Mouse (Mus musculus) right cerebral cortex, adult 18-20 months (tissue): ENCODE measurements at regions not wholly inside any gene's neighbourhood (a gene's known extent, or its start where the extent isn't known, plus 50 kb on each side); places are given as distances from the start of the nearest gene placed in this dataset.
A peak's percentile ranks its signal among the peaks of the same experiment; 100 is the strongest.

ENCODE experiments used
- DNase-seq: peaks from one replicate; pipeline ENCODE4 v3.0.0; 2022; ENCODE audit warnings: mixed read lengths

- peak; percentile 89 for DNase-seq
Measured at GRCm38 (mm10) chr1:61181099-61181821, 203.5 kb downstream of the Icos start.

DNA sequence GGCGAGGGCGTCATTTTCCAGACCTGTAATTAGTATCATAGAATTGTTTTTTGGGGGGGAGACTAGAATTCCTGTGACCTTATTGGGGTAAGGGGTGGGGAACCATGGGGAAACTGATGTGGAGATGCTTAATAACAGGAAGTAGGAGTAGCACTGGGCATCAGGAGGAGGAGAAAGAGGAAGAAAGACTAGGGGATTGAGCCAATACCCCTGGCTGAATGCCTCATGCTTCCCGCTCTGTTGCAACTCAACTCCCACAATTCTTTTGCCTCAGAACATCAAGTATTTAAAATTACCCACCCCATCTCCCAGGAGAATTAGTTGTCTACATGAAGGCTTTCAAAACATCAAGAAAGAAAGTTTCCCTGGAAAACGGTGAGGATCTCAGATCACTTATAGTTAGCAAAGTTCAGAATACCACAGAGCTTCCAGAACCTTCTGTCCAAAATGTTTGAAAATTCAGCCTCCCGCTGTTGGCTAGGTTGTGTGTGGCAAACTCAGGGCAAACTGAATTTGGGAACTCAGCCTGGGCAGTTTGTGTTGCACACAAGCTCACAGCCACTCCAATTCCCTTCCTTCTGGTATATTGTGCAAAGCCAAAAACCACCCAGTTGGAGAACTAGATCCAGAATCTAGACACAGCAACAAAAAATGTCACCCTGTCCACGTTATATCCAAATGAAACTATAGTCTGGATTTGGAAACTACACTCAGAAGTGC, 209.8 kb downstream of the Icos start:
- DNase-seq, result no peak

DNA sequence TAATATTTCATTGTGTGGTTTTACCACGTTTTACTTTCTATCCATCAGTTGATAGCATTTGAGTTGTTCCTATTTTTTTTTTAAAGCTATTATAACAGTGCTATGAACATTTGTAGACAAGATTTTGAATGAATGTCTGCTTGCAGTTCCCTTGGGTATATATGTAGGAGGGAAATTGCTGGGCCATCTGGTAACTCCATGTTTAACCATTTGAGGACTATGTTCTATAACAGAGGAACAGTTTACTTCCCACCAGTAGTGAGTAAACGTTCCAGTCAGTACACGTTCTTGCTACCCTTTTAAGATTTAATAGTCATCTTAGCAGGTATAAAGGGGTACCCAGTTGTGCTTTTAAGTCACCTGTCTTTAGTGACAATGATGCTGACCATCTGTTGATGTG, 213.2 kb downstream of the Icos start:
- DNase-seq, result no peak

- DNase-seq, result no peak
Measured at GRCm38 (mm10) chr1:61198549-61199062, 220.9 kb downstream of the Icos start.

DNA sequence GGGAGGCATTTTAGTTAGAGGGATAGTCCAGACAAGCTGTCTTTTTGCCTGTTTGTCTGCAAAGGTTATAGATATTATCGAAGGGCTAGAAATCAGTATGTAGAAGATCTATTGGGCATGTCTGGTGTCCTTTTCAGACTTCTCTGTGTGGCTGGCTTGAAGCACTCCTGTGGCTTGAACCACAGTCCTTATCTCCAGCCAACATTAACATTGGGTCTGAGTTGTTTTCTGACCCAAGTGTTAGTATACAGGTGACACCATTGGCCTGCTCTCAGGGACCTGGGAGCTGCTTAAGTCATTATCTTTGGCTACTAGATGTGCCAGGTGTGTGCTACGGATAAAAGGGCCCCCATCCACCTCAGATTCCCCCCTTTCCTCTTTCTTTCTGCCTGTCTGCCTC, 223.3 kb downstream of the Icos start:
- no peak for DNase-seq

GRCm38 (mm10) chr1:61202079-61202478, 224.4 kb downstream of the Icos start:
- no peak for DNase-seq

DNA sequence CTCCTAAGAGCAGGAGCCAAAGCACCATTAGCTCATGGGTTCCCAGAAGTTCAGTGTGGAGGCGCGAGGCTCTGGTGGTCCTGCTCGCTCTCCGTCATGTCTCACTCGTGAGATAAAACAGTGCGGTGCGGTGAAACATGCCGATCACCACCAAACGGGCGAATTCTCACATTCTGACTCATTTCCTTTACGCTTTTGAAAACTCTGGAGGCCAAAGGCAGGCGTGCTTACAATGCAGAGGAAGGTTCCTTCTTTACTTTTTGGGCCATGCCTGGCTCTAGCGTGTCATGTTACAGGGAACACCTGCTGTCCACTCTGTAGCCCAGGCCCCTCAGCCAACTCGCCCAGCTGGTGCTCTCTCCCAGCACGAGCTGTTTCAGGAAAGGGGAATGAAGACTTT, 225.4 kb downstream of the Icos start:
- no peak for DNase-seq

GRCm38 (mm10) chr1:61203612-61204011, 225.9 kb downstream of the Icos start:
- DNase-seq, result no peak

- DNase-seq, result no peak
Measured at GRCm38 (mm10) chr1:61205137-61205536, 227.4 kb downstream of the Icos start.

GRCm38 (mm10) chr1:61206861-61207380, 229.2 kb downstream of the Icos start:
- no peak for DNase-seq

DNA sequence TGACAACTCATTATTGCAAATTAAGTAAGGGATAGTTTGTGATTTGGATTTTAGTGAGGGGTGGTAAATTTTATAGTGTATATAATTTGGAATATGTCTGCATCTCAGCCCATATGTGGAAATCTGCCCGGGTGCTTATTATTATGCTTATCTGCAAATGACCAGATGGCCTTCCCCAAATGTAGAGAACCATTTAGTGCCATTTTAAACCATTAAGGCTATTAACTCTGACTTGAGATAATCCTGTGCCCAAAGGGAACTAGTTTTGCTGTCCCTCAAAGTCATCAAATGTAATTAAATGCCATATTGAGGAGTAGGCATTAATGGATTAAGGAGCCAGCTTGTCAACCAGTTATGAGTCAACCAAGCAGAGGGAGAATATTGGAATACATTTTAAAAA, 230.7 kb downstream of the Icos start:
- DNase-seq, result no peak

GRCm38 (mm10) chr1:61221131-61221530, 243.4 kb downstream of the Icos start:
- DNase-seq, result no peak

DNA sequence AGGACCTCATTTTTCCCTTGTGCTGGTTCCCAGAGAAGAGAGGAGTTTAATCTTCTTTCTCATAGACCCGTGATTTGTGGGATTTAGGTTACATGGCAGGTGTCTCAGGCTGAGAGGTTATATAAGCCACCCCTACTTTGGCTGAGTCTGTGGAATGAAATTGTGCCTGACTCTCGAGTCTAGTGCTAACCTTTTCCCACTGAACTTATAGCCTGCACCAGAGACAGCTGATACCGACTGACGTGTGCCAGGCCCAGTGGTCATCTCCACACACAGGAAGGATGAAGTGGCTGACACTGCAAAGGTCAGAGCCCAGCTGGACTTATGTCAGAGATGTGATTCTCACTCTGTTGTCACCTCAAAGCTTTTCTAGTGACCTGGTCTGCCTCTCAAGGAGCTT, 251.2 kb downstream of the Icos start:
- DNase-seq, result no peak

DNA sequence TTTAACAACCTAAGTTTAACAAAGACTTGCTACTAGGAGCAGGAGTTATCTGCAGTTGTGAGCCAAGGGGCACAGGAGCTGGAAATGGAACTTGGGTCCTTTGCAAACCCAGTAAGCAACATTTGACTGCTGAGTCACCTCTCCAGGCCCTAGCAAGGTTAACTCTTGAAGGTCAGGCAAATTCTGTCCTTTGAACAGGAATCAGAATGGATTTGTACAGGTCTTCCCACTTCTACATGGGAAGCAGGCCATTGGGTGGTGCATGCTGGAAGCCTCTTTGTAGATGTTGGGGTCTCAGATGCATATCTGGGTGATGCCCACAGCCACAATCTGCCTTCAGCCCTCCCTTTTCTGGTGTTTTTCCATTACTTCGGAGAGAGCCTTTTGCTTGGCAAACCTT, 255.3 kb downstream of the Icos start:
- no peak for DNase-seq

GRCm38 (mm10) chr1:61233476-61234297, 256.0 kb downstream of the Icos start:
- no peak for DNase-seq

DNA sequence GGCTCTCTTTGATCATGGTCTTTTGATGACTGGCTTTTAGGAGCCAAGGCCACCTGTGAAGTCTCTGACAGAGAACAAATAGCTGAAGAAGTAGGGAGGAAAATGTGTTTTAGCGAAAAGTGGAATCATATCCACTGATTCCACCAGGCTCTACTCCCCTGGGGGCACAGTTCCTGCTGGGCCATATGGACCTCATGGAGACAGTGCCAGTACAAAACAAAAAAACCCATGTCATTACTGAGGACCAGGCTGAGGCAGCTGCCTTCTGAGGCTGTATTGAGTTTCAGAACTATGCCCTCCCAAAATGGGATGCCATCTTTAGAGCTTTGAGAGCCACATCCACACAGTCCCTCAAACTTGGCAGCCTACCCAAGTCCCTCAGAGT, 256.6 kb downstream of the Icos start:
- DNase-seq, result no peak

- no peak for DNase-seq
Measured at GRCm38 (mm10) chr1:61236511-61236910, 258.8 kb downstream of the Icos start.

DNA sequence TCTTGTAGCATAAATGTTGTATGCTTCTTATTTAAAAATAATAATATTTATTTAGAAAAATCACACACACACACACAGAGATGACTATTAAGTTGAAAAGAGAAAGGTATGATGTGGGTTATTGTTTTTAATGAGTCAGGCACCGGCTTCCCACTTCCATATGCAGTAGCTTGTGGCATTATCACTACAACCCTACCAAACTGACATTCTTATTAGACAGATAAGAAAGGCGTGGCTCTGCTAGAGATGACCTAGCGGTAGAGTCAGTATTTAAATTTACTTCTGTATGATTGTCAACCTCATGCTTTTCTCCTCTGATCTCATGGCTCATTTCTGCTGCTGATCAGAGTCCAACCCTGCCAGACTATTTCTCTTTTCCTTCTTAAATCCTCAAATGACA, 260.9 kb downstream of the Icos start:
- no peak for DNase-seq

DNA sequence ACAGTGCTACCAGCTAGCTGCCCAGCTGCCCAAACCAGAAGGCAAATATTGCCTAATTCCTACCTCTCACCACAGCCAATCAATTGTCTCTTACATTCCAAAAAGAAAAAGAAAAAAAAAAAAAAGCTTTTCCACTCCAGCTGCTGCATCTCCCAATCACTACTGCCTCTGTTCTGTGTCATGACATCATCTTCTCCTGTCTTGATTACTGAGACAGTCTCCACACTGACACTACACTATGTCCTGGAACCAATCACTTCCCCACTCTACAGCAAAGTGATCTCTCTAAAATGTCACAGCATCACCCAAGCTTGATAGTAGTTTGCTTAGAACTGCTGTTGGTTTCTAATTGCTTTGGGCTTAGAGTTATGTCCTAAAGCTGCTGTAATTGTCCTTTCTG, 279.8 kb downstream of the Icos start:
- DNase-seq, result no peak

- no peak for DNase-seq
Measured at GRCm38 (mm10) chr1:61263466-61263865, 285.7 kb downstream of the Icos start.

DNA sequence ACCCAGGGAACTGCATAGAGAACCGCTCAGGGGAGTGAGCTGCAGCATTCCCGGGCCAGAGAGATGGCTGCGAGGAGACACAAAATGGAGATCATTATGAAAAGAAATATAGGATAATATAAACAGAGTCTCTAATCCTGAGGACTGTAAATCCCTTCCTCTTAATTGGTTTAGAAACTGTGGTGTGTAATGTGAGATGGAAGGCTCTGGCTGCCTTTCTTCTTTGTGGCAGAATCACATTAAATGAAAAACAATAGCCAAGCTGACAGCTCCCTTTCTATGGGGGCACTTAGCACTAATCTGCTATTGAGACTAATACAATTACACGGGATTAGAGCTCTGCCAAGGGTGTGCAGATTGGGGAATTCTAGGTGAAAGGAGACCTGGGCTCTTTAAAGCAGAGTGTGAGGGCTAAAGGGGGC, 288.0 kb downstream of the Icos start:
- DNase-seq, result no peak

- no peak for DNase-seq
Measured at GRCm38 (mm10) chr1:61273843-61274242, 296.1 kb downstream of the Icos start.

GRCm38 (mm10) chr1:61274244-61274643, 296.5 kb downstream of the Icos start:
- no peak for DNase-seq
